Mouse (Mus musculus) gastrocnemius, adult 2 months (tissue): ENCODE data around the gene Cend1. TPM values are rescaled to one million over a fixed set of nuclear protein-coding genes. Genes with fewer than 3 reads are reported as not detected.

Source experiments
- DNase-seq: peaks from one replicate; pipeline ENCODE4 v3.0.0; 2022
- H3K27ac ChIP-seq: fragments of 200-600 bp; 2 replicates; pipeline ENCODE4 v1.8.1; 2022; ENCODE audit warnings: mild to moderate bottlenecking
- H3K4me3 ChIP-seq: fragments of 200-600 bp; 2 replicates; pipeline ENCODE4 v1.8.1; 2022; ENCODE audit warnings: mild to moderate bottlenecking, moderate library complexity
- CTCF ChIP-seq: fragments of 200-600 bp; IDR thresholded peaks from 2 replicates; pipeline ENCODE4 v1.8.1; 2022; ENCODE audit warnings: antibody characterized with exemption, mild to moderate bottlenecking, moderate library complexity
- intact Hi-C: fragments of 180-260 bp; cut with DNase I; formaldehyde crosslinking; loops from one replicate; pipeline ENCODE4 v1.15.1; 2025
- total RNA-seq, 2 experiments: library from RNA; stranded (reverse); gene quantifications; 2 replicates each; pipeline ENCODE4 v1.2.3; 2021

The Cend1 gene
- total RNA-seq, 2 experiments from 2014 or later, result 0.28 to 0.31 TPM

GRCm38 (mm10) chr7:141437178-141438120, 8.2 kb upstream of the Cend1 start, which contains the start of gene Slc25a22:
Gene Slc25a22 (minus strand): TSS chr7:141437892.
- peak; percentile 90 for DNase-seq
- peak within 1 kb of the TSS; percentile 92 for H3K27ac ChIP-seq
- H3K4me3 ChIP-seq, result peak within 1 kb of the TSS; percentile 82
- TF ChIP-seq CTCF, result peak; percentile 89
- intact Hi-C loops, result loop anchor here (1.0 kb wide), 1 partner anchor 28 kb away; no protein-coding TSS in a partner anchor

- no peak for DNase-seq
- intact Hi-C loops, result no loop called here
- TF ChIP-seq CTCF, result no peak
- H3K4me3 ChIP-seq, result peak overlapping the region; percentile 82
- H3K27ac ChIP-seq, result peak overlapping the region; percentile 92; the same call in 1 of the 2 replicates
Observed at GRCm38 (mm10) chr7:141436523-141436892, 7.2 kb upstream of the Cend1 start.

- no peak for TF ChIP-seq CTCF
- Histone ChIP-seq H3K4me3 (peak overlapping the region; percentile 77), H3K27ac (peak overlapping the region; percentile 92)
- intact Hi-C loops, result no loop called here
- no peak for DNase-seq
Observed at GRCm38 (mm10) chr7:141435856-141436522, 6.7 kb upstream of the Cend1 start.

- Histone ChIP-seq H3K4me3 (peak overlapping the region; percentile 77), H3K27ac (peak overlapping the region; percentile 88)
- intact Hi-C loops, result no loop called here
- TF ChIP-seq CTCF, result no peak
- DNase-seq, result peak; percentile 74
Observed at GRCm38 (mm10) chr7:141435129-141435855, 6.0 kb upstream of the Cend1 start.

GRCm38 (mm10) chr7:141434464-141434863, 5.2 kb upstream of the Cend1 start:
- no peak for TF ChIP-seq CTCF
- DNase-seq, result peak; percentile 58
- intact Hi-C loops, result no loop called here
- Histone ChIP-seq H3K4me3 (peak overlapping the region; percentile 77), H3K27ac (peak overlapping the region; percentile 88)

GRCm38 (mm10) chr7:141433517-141434400, 4.5 kb upstream of the Cend1 start:
- DNase-seq, result no peak
- intact Hi-C loops, result no loop called here
- Histone ChIP-seq H3K27ac (peak overlapping the region; percentile 88), H3K4me3 (peak overlapping the region; percentile 77)
- TF ChIP-seq CTCF, result no peak

GRCm38 (mm10) chr7:141432741-141433516, 3.6 kb upstream of the Cend1 start:
- Histone ChIP-seq H3K4me3 (peak overlapping the region; percentile 77), H3K27ac (peak overlapping the region; percentile 88)
- TF ChIP-seq CTCF, result 0 out of 2 replicates have a peak, but pooled peaks have one; percentile 1
- intact Hi-C loops, result no loop called here
- DNase-seq, result peak; percentile 75

- peak overlapping the region; percentile 88 for H3K27ac ChIP-seq
- intact Hi-C loops, result no loop called here
- no peak for TF ChIP-seq CTCF
- H3K4me3 ChIP-seq, result peak overlapping the region; percentile 52
- DNase-seq, result peak; percentile 61
Observed at GRCm38 (mm10) chr7:141432186-141432611, 2.9 kb upstream of the Cend1 start.

GRCm38 (mm10) chr7:141431434-141432185, 2.3 kb upstream of the Cend1 start:
- intact Hi-C loops, result no loop called here

GRCm38 (mm10) chr7:141430585-141431240, 1.4 kb upstream of the Cend1 start:
- intact Hi-C loops, result no loop called here
- TF ChIP-seq CTCF, result no peak
- no peak overlapping the region for H3K27ac ChIP-seq

More at GRCm38 (mm10) chr7:141431434-141432185, 2.3 kb upstream of the Cend1 start:
- Histone ChIP-seq H3K27ac (peak overlapping the region; percentile 88), H3K4me3 (peak overlapping the region; percentile 52; the same call in 1 of the 2 replicates)
- no peak for TF ChIP-seq CTCF
- DNase-seq, result no peak

More at GRCm38 (mm10) chr7:141430585-141431240, 1.4 kb upstream of the Cend1 start:
- DNase-seq, result no peak
- no peak overlapping the region for H3K4me3 ChIP-seq
